Mouse (Mus musculus): ENCODE results near the gene Akt3. TPM values are rescaled to one million over a fixed set of nuclear protein-coding genes. Genes with fewer than 3 reads are reported as not detected.
A peak's percentile ranks its signal among the peaks of the same experiment; 100 is the strongest.

Akt3 gene
- polyA plus RNA-seq, 1 experiment = 8.7 TPM

DNA sequence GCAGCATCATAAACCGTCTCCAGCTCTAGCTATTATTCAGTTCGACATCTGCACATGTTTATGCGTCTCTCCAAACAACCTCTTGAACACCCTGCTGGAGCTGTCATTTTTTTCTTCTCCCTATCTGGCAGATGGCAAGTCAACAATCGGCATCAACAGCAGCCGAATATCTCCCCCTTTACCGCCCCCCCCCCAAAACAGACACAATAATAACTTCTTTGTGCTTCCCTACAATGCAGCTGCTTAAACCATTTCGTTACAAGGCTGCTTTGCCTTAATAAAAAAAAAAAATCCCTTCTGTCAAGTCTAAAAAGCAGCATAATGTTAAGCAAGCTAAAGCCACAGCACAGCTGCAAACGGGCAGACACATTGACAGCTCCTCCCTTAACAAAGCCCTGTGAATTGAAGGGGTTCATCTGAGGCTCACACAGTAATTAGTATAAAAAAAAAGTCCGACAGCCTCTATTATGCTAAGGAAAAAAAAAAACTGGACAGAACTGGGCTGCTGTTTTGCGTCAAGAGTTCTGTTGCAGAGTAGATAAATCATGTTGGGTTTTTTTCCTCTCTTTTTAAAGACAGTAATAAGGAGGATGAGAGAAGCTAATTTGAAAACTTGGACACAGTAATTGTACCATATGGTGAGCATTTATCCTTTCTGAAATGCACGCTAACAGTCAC is 107.5 kb downstream of the Akt3 start:
- H3K27me3 ChIP-seq (ENCODE audit: control insufficient read depth, insufficient read depth, insufficient read length) = no peaks in the 10 kb centered on the region
- H3ac ChIP-seq (ENCODE audit: control insufficient read depth, insufficient read length) = no peak overlapping the region
- H3K4me3 ChIP-seq = no peak overlapping the region
- TF ChIP-seq E2F4 (IDR thresholded peaks at IDR 0.05; ENCODE audit: insufficient read depth) = no peak
- peak; percentile 5 to 54 (median 50) for TF ChIP-seq MYOD1 (IDR thresholded peaks at IDR 0.05; ENCODE audit: control insufficient read depth in 1 of 3, insufficient read length in 2 of 3, low read depth in 2 of 3)
- H3K79me2 ChIP-seq (ENCODE audit: control insufficient read depth, insufficient read depth) = peaks cover 4% of the 10 kb centered on the region
- no peaks in the 10 kb centered on the region for H3K36me3 ChIP-seq (ENCODE audit: control insufficient read depth, insufficient read depth)
- H3K4me2 ChIP-seq (ENCODE audit: low read depth) = peak overlapping the region; percentile 32

DNA sequence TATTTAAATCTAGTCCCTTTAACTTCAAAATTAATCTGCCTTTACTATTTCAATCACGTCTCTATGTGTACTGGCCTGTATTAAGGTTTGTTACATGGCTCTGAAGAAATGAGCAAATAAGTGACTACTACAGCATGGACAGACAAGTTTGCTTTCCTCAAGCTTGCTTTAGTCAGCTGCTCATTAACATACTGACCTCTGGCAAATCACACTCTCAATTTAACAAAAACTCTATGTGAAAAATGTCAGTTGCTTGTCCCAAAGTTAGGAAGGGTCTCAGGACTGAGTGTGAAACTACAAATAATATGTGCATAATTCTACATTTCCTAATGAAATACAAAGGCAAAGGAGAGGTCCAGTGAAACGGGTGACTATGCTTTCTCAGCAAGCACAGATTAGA is 109.3 kb downstream of the Akt3 start:
- peaks cover 4% of the 10 kb centered on the region for H3K79me2 ChIP-seq (ENCODE audit: control insufficient read depth, insufficient read depth)
- H3K36me3 ChIP-seq (ENCODE audit: control insufficient read depth, insufficient read depth) = no peaks in the 10 kb centered on the region
- H3K27me3 ChIP-seq (ENCODE audit: control insufficient read depth, insufficient read depth, insufficient read length) = no peaks in the 10 kb centered on the region
- no peak overlapping the region for H3K4me3 ChIP-seq
- no peak overlapping the region for H3ac ChIP-seq (ENCODE audit: control insufficient read depth, insufficient read length)
- no peak overlapping the region for H3K4me2 ChIP-seq (ENCODE audit: low read depth)
- TF ChIP-seq MYOG (IDR thresholded peaks at IDR 0.05; ENCODE audit: control insufficient read depth in 1 of 3, insufficient read depth in 1 of 3, insufficient read length in 2 of 3, low read depth in 2 of 3) (no peak), POLR2A (IDR thresholded peaks at IDR 0.05; ENCODE audit: insufficient read length, low read depth) (no peak), SRF (IDR thresholded peaks at IDR 0.05; ENCODE audit: control insufficient read depth, insufficient read length, low read depth) (no peak), MAX (IDR thresholded peaks at IDR 0.05; ENCODE audit: low read depth) (no peak), TCF3 (IDR thresholded peaks at IDR 0.05; ENCODE audit: insufficient read length, low read depth) (no peak), E2F4 (IDR thresholded peaks at IDR 0.05; ENCODE audit: insufficient read depth) (no peak)

DNA sequence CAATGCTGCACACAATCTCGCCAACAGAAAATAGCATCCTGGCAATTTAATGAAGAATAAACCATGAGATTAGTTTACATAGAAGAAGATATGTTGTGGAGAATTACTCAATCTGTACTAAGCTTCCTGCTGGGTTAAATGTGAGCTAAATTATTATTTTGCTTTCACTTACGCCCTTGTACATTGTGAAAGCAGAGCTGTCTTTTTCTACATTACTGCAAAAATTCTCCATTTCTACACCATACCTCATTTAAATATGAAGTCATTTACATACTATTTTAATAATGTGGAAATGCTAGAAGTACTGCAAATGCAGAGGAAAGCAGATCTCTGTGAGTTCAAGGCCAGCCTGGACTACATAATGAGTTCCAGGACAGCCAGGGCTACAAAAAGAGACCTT is 116.5 kb downstream of the Akt3 start:
- Histone ChIP-seq H3K4me3 (no peak overlapping the region), H3K36me3 (ENCODE audit: control insufficient read depth, insufficient read depth) (no peaks in the 10 kb centered on the region)
- TF ChIP-seq TCF12 (IDR thresholded peaks at IDR 0.05; ENCODE audit: insufficient read depth, poor library complexity, severe bottlenecking) = no peak
- TF ChIP-seq MAX (IDR thresholded peaks at IDR 0.05; ENCODE audit: low read depth) = no peak
- TF ChIP-seq SRF (IDR thresholded peaks at IDR 0.05; ENCODE audit: control insufficient read depth, insufficient read length, low read depth) = no peak
- no peak for TF ChIP-seq POLR2A (IDR thresholded peaks at IDR 0.05; ENCODE audit: insufficient read length, low read depth)
- no peak for TF ChIP-seq MYOD1 (IDR thresholded peaks at IDR 0.05; ENCODE audit: control insufficient read depth in 1 of 3, insufficient read length in 2 of 3, low read depth in 2 of 3)
- TF ChIP-seq E2F4 (IDR thresholded peaks at IDR 0.05; ENCODE audit: insufficient read depth) = no peak
- no peak for TF ChIP-seq POLR2AphosphoS2 (IDR thresholded peaks at IDR 0.05; ENCODE audit: insufficient read length, low read depth)
- no peak for TF ChIP-seq USF1 (IDR thresholded peaks at IDR 0.05; ENCODE audit: low read depth)
- no peak for TF ChIP-seq REST (IDR thresholded peaks at IDR 0.05; ENCODE audit: insufficient read depth, insufficient read length)

DNA sequence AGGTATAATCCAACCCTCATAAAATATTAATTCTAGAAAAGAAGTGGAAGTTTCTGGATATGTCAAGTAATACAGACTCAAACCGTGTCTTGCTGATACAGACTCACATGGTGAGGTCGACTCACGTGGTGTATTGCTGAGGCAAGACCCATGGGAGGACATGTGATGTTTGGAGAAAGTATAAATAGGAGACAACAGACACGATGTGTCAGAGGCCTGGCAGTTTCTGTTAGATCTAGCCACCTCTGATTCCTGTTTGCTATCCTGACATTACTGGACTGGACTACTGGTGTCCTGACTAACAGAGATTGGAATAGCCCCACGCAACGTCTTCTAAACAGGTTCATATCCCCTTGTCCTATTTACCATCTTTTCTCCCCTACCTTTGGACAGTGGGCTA is 118.4 kb downstream of the Akt3 start:
- Histone ChIP-seq H3K79me2 (ENCODE audit: control insufficient read depth, insufficient read depth) (peaks cover 7% of the 10 kb centered on the region), H3K4me2 (ENCODE audit: low read depth) (no peak overlapping the region), H3K36me3 (ENCODE audit: control insufficient read depth, insufficient read depth) (no peaks in the 10 kb centered on the region), H3K4me3 (no peak overlapping the region), H3ac (ENCODE audit: control insufficient read depth, insufficient read length) (no peak overlapping the region), H3K27me3 (ENCODE audit: control insufficient read depth, insufficient read depth, insufficient read length) (no peaks in the 10 kb centered on the region)
- TF ChIP-seq TCF12 (IDR thresholded peaks at IDR 0.05; ENCODE audit: insufficient read depth, poor library complexity, severe bottlenecking) (no peak), E2F4 (IDR thresholded peaks at IDR 0.05; ENCODE audit: insufficient read depth) (no peak), USF1 (IDR thresholded peaks at IDR 0.05; ENCODE audit: low read depth) (no peak), POLR2AphosphoS2 (IDR thresholded peaks at IDR 0.05; ENCODE audit: insufficient read length, low read depth) (no peak), MAX (IDR thresholded peaks at IDR 0.05; ENCODE audit: low read depth) (no peak)

More for the DNA sequence above, 116.5 kb downstream of the Akt3 start:
- Histone ChIP-seq H3K79me2 (ENCODE audit: control insufficient read depth, insufficient read depth) (peaks cover 7% of the 10 kb centered on the region), H3K27me3 (ENCODE audit: control insufficient read depth, insufficient read depth, insufficient read length) (no peaks in the 10 kb centered on the region), H3K4me2 (ENCODE audit: low read depth) (no peak overlapping the region), H3ac (ENCODE audit: control insufficient read depth, insufficient read length) (no peak overlapping the region)

DNA sequence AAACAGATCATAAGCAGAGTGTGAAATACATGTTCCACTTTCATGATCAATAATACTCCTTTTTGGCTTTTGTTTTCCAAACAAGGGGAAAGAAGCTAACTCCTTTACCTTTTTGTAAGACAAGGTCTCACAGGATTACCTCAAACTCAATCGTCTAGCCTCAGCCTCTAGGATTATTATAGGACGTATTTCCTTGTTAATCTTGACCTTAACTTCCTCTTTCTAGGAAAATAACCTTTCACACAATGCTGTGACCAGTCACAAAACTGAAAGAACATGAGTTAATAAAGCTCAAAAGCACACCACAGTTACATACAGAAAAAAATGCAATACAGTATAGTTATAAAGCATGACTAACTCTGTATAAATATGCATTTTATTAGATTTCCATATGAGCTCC is 126.5 kb downstream of the Akt3 start:
- no peak overlapping the region for H3K4me2 ChIP-seq (ENCODE audit: low read depth)
- TF ChIP-seq TCF3 (IDR thresholded peaks at IDR 0.05; ENCODE audit: insufficient read length, low read depth) (no peak), SRF (IDR thresholded peaks at IDR 0.05; ENCODE audit: control insufficient read depth, insufficient read length, low read depth) (no peak), USF1 (IDR thresholded peaks at IDR 0.05; ENCODE audit: low read depth) (no peak), POLR2AphosphoS2 (IDR thresholded peaks at IDR 0.05; ENCODE audit: insufficient read length, low read depth) (no peak), TCF12 (IDR thresholded peaks at IDR 0.05; ENCODE audit: insufficient read depth, poor library complexity, severe bottlenecking) (no peak), CEBPB (IDR thresholded peaks at IDR 0.05; ENCODE audit: insufficient read depth, poor library complexity, severe bottlenecking) (no peak), POLR2A (IDR thresholded peaks at IDR 0.05; ENCODE audit: insufficient read length, low read depth) (no peak), REST (IDR thresholded peaks at IDR 0.05; ENCODE audit: insufficient read depth, insufficient read length) (no peak), MAX (IDR thresholded peaks at IDR 0.05; ENCODE audit: low read depth) (no peak), MYOD1 (IDR thresholded peaks at IDR 0.05; ENCODE audit: control insufficient read depth in 1 of 3, insufficient read length in 2 of 3, low read depth in 2 of 3) (no peak), MYOG (IDR thresholded peaks at IDR 0.05; ENCODE audit: control insufficient read depth in 1 of 3, insufficient read depth in 1 of 3, insufficient read length in 2 of 3, low read depth in 2 of 3) (no peak), E2F4 (IDR thresholded peaks at IDR 0.05; ENCODE audit: insufficient read depth) (no peak)
- no peak overlapping the region for H3ac ChIP-seq (ENCODE audit: control insufficient read depth, insufficient read length)

More for the DNA sequence above, 126.5 kb downstream of the Akt3 start:
- no peaks in the 10 kb centered on the region for H3K36me3 ChIP-seq (ENCODE audit: control insufficient read depth, insufficient read depth)
- no peaks in the 10 kb centered on the region for H3K79me2 ChIP-seq (ENCODE audit: control insufficient read depth, insufficient read depth)
- no peak overlapping the region for H3K4me3 ChIP-seq
- no peaks in the 10 kb centered on the region for H3K27me3 ChIP-seq (ENCODE audit: control insufficient read depth, insufficient read depth, insufficient read length)

Data from myocyte (in vitro differentiated cells).